Mouse (Mus musculus) CH12.LX (cell line): ENCODE data around the gene Gpr146. TPM values are rescaled to one million over a fixed set of nuclear protein-coding genes. Genes with fewer than 3 reads are reported as not detected.
A peak's percentile ranks its signal among the peaks of the same experiment; 100 is the strongest.

Experiments used
- DNase-seq: peaks from one replicate; pipeline ENCODE4 v3.0.0-alpha.2; 2013; ENCODE audit errors: extremely low read depth
- H3K27ac ChIP-seq: 2 replicates; pipeline ENCODE4 v1.5.1; 2012; ENCODE audit warnings: low read depth, mild to moderate bottlenecking, control low read depth, moderate library complexity; ENCODE audit not compliant: insufficient read depth
- H3K27me3 ChIP-seq: replicated peaks from 2 replicates; pipeline ENCODE3; 2012; ENCODE audit warnings: inconsistent platforms
- H3K36me3 ChIP-seq, 2 experiments: replicated peaks in 1 of 2; 2 replicates each; pipeline versions ENCODE3 to v1.6.1; 2012; ENCODE audit warnings: inconsistent platforms in 1 of 2, low read length in 1 of 2, mild to moderate bottlenecking in 1 of 2, mixed read lengths in 1 of 2, moderate library complexity in 1 of 2; ENCODE audit not compliant: control insufficient read depth in 1 of 2, insufficient read depth in 1 of 2
- H3K4me1 ChIP-seq, 2 experiments: 2 replicates each; pipeline ENCODE4 v1.6.1; 2012; ENCODE audit warnings: inconsistent platforms in 1 of 2, moderate library complexity in 1 of 2; ENCODE audit not compliant: insufficient read depth in 2 of 2, control insufficient read depth in 1 of 2
- H3K4me2 ChIP-seq: 2 replicates; pipeline ENCODE4 v1.6.1; 2012; ENCODE audit warnings: low read depth, mild to moderate bottlenecking, control low read depth; ENCODE audit not compliant: poor library complexity, insufficient read depth, severe bottlenecking
- H3K4me3 ChIP-seq, 3 experiments: fragments of 150-350 bp in 1 of 3; sonication (generic) in 1 of 3; replicated peaks in 1 of 3; 2 replicates each; pipeline versions ENCODE3 to v1.5.1; 2011 to 2012; ENCODE audit warnings: low read depth in 2 of 3, low read length in 2 of 3, mild to moderate bottlenecking in 2 of 3, moderate library complexity in 2 of 3, control low read depth in 1 of 3, improper control_type of control experiment in 1 of 3, inconsistent platforms in 1 of 3, mixed read lengths in 1 of 3; ENCODE audit not compliant: poor library complexity in 1 of 3
- H3K79me2 ChIP-seq: replicated peaks from 2 replicates; pipeline ENCODE4 v1.6.1; 2012; ENCODE audit warnings: mild to moderate bottlenecking, moderate library complexity; ENCODE audit not compliant: control insufficient read depth, poor library complexity, insufficient read depth, severe bottlenecking; ENCODE audit errors: extremely low read depth
- H3K9ac ChIP-seq: 2 replicates; pipeline ENCODE4 v1.6.1; 2012; ENCODE audit warnings: low read depth, mild to moderate bottlenecking, control low read depth, moderate library complexity; ENCODE audit not compliant: insufficient read depth
- H3K9me3 ChIP-seq: replicated peaks from 2 replicates; pipeline ENCODE3; 2012; ENCODE audit warnings: low read length, inconsistent platforms, mixed read lengths
- BHLHE40 ChIP-seq: IDR thresholded peaks from 2 replicates; pipeline ENCODE4 v1.6.1; 2011; ENCODE audit warnings: mild to moderate bottlenecking, low read depth, low read length, improper control_type of control experiment
- CHD1 ChIP-seq: IDR thresholded peaks from 2 replicates; pipeline ENCODE4 v1.6.1; 2012; ENCODE audit warnings: low read depth, low read length, improper control_type of control experiment, inconsistent platforms
- CHD2 ChIP-seq: IDR thresholded peaks from 2 replicates; pipeline ENCODE4 v1.6.1; 2011; ENCODE audit warnings: low read length, improper control_type of control experiment
- CTCF ChIP-seq, 2 experiments: IDR thresholded peaks in 1 of 2; conservative IDR thresholded peaks in 1 of 2; 2 replicates each; pipeline ENCODE4 v1.5.1; 2011 to 2012; ENCODE audit warnings: low read depth in 2 of 2, low read length in 2 of 2, improper control_type of control experiment in 1 of 2, inconsistent platforms in 1 of 2, mild to moderate bottlenecking in 1 of 2, moderate library complexity in 1 of 2
- GABPA ChIP-seq: IDR thresholded peaks from 2 replicates; pipeline ENCODE4 v1.6.1; 2012; ENCODE audit warnings: low read depth, low read length, improper control_type of control experiment, inconsistent platforms; ENCODE audit not compliant: insufficient replicate concordance
- HCFC1 ChIP-seq: IDR thresholded peaks from 2 replicates; pipeline ENCODE4 v1.6.1; 2012; ENCODE audit warnings: low read depth, mild to moderate bottlenecking, inconsistent platforms, low read length, improper control_type of control experiment
- IRF4 ChIP-seq: IDR thresholded peaks from 2 replicates; pipeline ENCODE4 v1.6.1; 2014; ENCODE audit warnings: low read depth, mild to moderate bottlenecking, inconsistent platforms, low read length, improper control_type of control experiment
- JUND ChIP-seq: conservative IDR thresholded peaks from 2 replicates; pipeline ENCODE4 v1.6.1; 2011; ENCODE audit warnings: low read depth, low read length, improper control_type of control experiment
- KAT2A ChIP-seq: IDR thresholded peaks from 2 replicates; pipeline ENCODE4 v1.6.1; 2012; ENCODE audit warnings: low read length, improper control_type of control experiment, inconsistent platforms; ENCODE audit not compliant: insufficient replicate concordance
- MAX ChIP-seq: IDR thresholded peaks from 2 replicates; pipeline ENCODE4 v1.6.1; 2011; ENCODE audit warnings: low read length, improper control_type of control experiment
- MXI1 ChIP-seq: IDR thresholded peaks from 2 replicates; pipeline ENCODE4 v1.6.1; 2011; ENCODE audit warnings: mild to moderate bottlenecking, low read depth, low read length, improper control_type of control experiment
- MYC ChIP-seq: IDR thresholded peaks from 2 replicates; pipeline ENCODE4 v1.6.1; 2011; ENCODE audit warnings: low read depth, mild to moderate bottlenecking, improper control_type of control experiment, low read length
- NELFE ChIP-seq: IDR thresholded peaks from 2 replicates; pipeline ENCODE4 v1.6.1; 2011; ENCODE audit warnings: low read depth, low read length, improper control_type of control experiment
- NRF1 ChIP-seq: IDR thresholded peaks from 2 replicates; pipeline ENCODE4 v1.6.1; 2014; ENCODE audit warnings: low read depth, mild to moderate bottlenecking, inconsistent platforms, low read length, improper control_type of control experiment, moderate library complexity
- POLR2A ChIP-seq: IDR thresholded peaks from 2 replicates; pipeline ENCODE4 v1.6.1; 2011; ENCODE audit warnings: low read depth, mild to moderate bottlenecking, improper control_type of control experiment, low read length
- RAD21 ChIP-seq: IDR thresholded peaks from 2 replicates; pipeline ENCODE4 v1.6.1; 2011; ENCODE audit warnings: low read depth, mild to moderate bottlenecking, low read length, improper control_type of control experiment, moderate library complexity
- RCOR1 ChIP-seq: conservative IDR thresholded peaks from 2 replicates; pipeline ENCODE4 v1.6.1; 2012; ENCODE audit warnings: low read depth, mild to moderate bottlenecking, inconsistent platforms, low read length, improper control_type of control experiment
- SMC3 ChIP-seq: IDR thresholded peaks from 2 replicates; pipeline ENCODE4 v1.6.1; 2011; ENCODE audit warnings: low read depth, low read length, improper control_type of control experiment
- TBP ChIP-seq: conservative IDR thresholded peaks from 2 replicates; pipeline ENCODE4 v1.6.1; 2011; ENCODE audit warnings: low read depth, low read length, improper control_type of control experiment
- USF1 ChIP-seq: IDR thresholded peaks from 2 replicates; pipeline ENCODE4 v1.6.1; 2014; ENCODE audit warnings: low read depth, mild to moderate bottlenecking, inconsistent platforms, low read length, improper control_type of control experiment
- ZC3H11A ChIP-seq: IDR thresholded peaks from 2 replicates; pipeline ENCODE4 v1.6.1; 2012; ENCODE audit warnings: low read depth, mild to moderate bottlenecking, inconsistent platforms, low read length, improper control_type of control experiment
- ZKSCAN1 ChIP-seq: IDR thresholded peaks from 2 replicates; pipeline ENCODE4 v1.6.1; 2012; ENCODE audit warnings: low read depth, inconsistent platforms, low read length, improper control_type of control experiment, borderline replicate concordance
- ZNF384 ChIP-seq: IDR thresholded peaks from 2 replicates; pipeline ENCODE4 v1.6.1; 2012; ENCODE audit warnings: low read depth, low read length, improper control_type of control experiment, inconsistent platforms
- dilution Hi-C: fragments of 300-500 bp; cut with MboI; formaldehyde crosslinking; loops from 2 replicates; pipeline ENCODE4 v1.14.3; 2020; ENCODE audit warnings: low sequenced_read_pairs; ENCODE audit not compliant: extremely low pct_unique_long_range_greater_than_20kb, extremely low pct_ligation_motif_present
- in situ Hi-C: fragments of 300-500 bp; cut with MboI; formaldehyde crosslinking; loops from 3 replicates; pipeline ENCODE4 v1.14.3; 2019; ENCODE audit warnings: low sequenced_read_pairs, low pct_ligation_motif_present, low pct_unique_long_range_greater_than_20kb, mixed read lengths
- polyA plus RNA-seq: library from polyadenylated mRNA; unstranded; fragments of >175 nt; gene quantifications from 2 replicates; pipeline ENCODE4 v1.2.1, GENCODE M21; 2012; ENCODE audit warnings: low read depth; ENCODE audit not compliant: insufficient read length
- total RNA-seq, 2 experiments: library from RNA; depleted of rRNA; stranded (reverse); fragments of 300-350 nt in 1 of 2; fragments of >200 nt in 1 of 2; gene quantifications; 2 replicates each; pipeline ENCODE4 v1.2.3; 2012 to 2014

The Gpr146 gene
- total and polyA plus RNA-seq, 3 experiments = 0.13 TPM; not detected in 2

GRCm38 (mm10) chr5:139397959-139398753 lies 20.7 kb downstream of the Gpr146 start:
- no peak overlapping the region for H3K27ac ChIP-seq
- H3K4me2 ChIP-seq = no peak overlapping the region

GRCm38 (mm10) chr5:139398786-139399185 lies 21.3 kb downstream of the Gpr146 start:
- H3K4me2 ChIP-seq = no peak overlapping the region

More at GRCm38 (mm10) chr5:139397959-139398753, 20.7 kb downstream of the Gpr146 start:
- in situ Hi-C loops = no loop called here
- Histone ChIP-seq H3K27me3 (no peaks in the 10 kb centered on the region), H3K9ac (no peak overlapping the region), H3K79me2 (no peaks in the 10 kb centered on the region), H3K36me3 (peaks cover 0 to 45% of the 10 kb centered on the region in 2 experiments), H3K4me1 (peaks cover 10 to 37% of the 10 kb centered on the region in 2 experiments), H3K4me3 (no peak overlapping the region), H3K9me3 (no peaks in the 10 kb centered on the region)
- dilution Hi-C loops = no loop called here
- DNase-seq = peak; percentile 81
- TF ChIP-seq SMC3 (peak; percentile 82), RAD21 (peak; percentile 59), CTCF (conservative IDR thresholded peaks at IDR 0.05 in 1 of 2, IDR thresholded peaks at IDR 0.05 in 1 of 2; ENCODE audit: low read depth in 2 of 2, low read length in 2 of 2) (peak; percentile 68 to 82), TBP (no peak)

GRCm38 (mm10) chr5:139399991-139400390 lies 22.5 kb downstream of the Gpr146 start:
- no peak overlapping the region for H3K4me2 ChIP-seq
- in situ Hi-C loops = no loop called here
- no peak overlapping the region for H3K9ac ChIP-seq
- peaks cover 12 to 55% of the 10 kb centered on the region in 2 experiments for H3K4me1 ChIP-seq
- H3K4me3 ChIP-seq = no peak overlapping the region
- dilution Hi-C loops = no loop called here
- H3K27me3 ChIP-seq = no peaks in the 10 kb centered on the region
- no peaks in the 10 kb centered on the region for H3K9me3 ChIP-seq
- H3K27ac ChIP-seq = no peak overlapping the region
- H3K79me2 ChIP-seq = no peaks in the 10 kb centered on the region
- TF ChIP-seq NELFE (no peak), USF1 (no peak), JUND (no peak), HCFC1 (no peak), CHD1 (no peak), KAT2A (no peak)
- H3K36me3 ChIP-seq = peaks cover 0 to 50% of the 10 kb centered on the region in 2 experiments
- DNase-seq = no peak

More at GRCm38 (mm10) chr5:139398786-139399185, 21.3 kb downstream of the Gpr146 start:
- Histone ChIP-seq H3K4me1 (peaks cover 11 to 43% of the 10 kb centered on the region in 2 experiments), H3K9me3 (no peaks in the 10 kb centered on the region), H3K79me2 (no peaks in the 10 kb centered on the region), H3K4me3 (no peak overlapping the region), H3K36me3 (peaks cover 0 to 47% of the 10 kb centered on the region in 2 experiments), H3K27ac (no peak overlapping the region), H3K9ac (no peak overlapping the region), H3K27me3 (no peaks in the 10 kb centered on the region)
- DNase-seq = no peak
- dilution Hi-C loops = no loop called here
- TF ChIP-seq RAD21 (no peak), ZC3H11A (no peak), GABPA (no peak), ZNF384 (no peak), POLR2A (no peak), BHLHE40 (no peak), MYC (no peak), IRF4 (no peak), MXI1 (no peak), ZKSCAN1 (no peak), NRF1 (no peak), CTCF (conservative IDR thresholded peaks at IDR 0.05 in 1 of 2, IDR thresholded peaks at IDR 0.05 in 1 of 2; ENCODE audit: low read depth in 2 of 2, low read length in 2 of 2) (no peak), KAT2A (no peak), MAX (no peak), SMC3 (no peak), CHD2 (no peak), RCOR1 (no peak)
- in situ Hi-C loops = no loop called here
